26 mouse cellular contexts compared by ENCODE assay signal in genomic region chr12:5453157-5453556, GRCm38 (mm10).
A peak's percentile ranks its signal among the peaks of the same experiment; 100 is the strongest.
DNase-seq lines count a peak whose midpoint lies in the region; ATAC-seq and TF ChIP-seq lines count a peak whose summit lies in the region.
"Had no signal": no experiment of that assay in that cellular context is flagged by ENCODE, and none has a peak within 500 bp of the region (broad histone marks: within the 10 kb centered on the region; RNA-seq: fewer than 3 reads in every experiment).

No protein-coding gene starts in this region.

- H3K36me3 ChIP-seq in kidney, postnatal 0 days (ENCODE audit: insufficient read depth, low read length): no peaks in the 10 kb centered on the region
- no peaks in the 10 kb centered on the region for H3K36me3 ChIP-seq in E14TG2a.4 (ENCODE audit: insufficient read depth, low read length)
- H3K36me3 ChIP-seq: embryonic facial prominence, embryonic 10.5 days; G1E; heart, embryonic 15.5 days; hindbrain, embryonic 13.5 days; kidney, embryonic 15.5 days; limb, embryonic 12.5 days; midbrain, embryonic 15.5 days; neural tube, embryonic 13.5 days had no signal

- no peak overlapping the region for H3K4me2 ChIP-seq in kidney, postnatal 0 days (ENCODE audit: low read length)
- H3K4me2 ChIP-seq: heart, embryonic 15.5 days; hindbrain, embryonic 13.5 days; kidney, embryonic 15.5 days; limb, embryonic 12.5 days; liver, embryonic 11.5 days; midbrain, embryonic 15.5 days; neural tube, embryonic 13.5 days had no signal

- intact Hi-C loops in gastrocnemius, adult 2 months (cut with DNase I): loop anchor here (10.0 kb wide), 1 partner anchor 132 kb away; no protein-coding TSS in a partner anchor
- intact Hi-C loops in gastrocnemius, postnatal 14 days (cut with DNase I; ENCODE audit: low total_unique reads): no loop called here

- H3K4me3 ChIP-seq in gastrocnemius, adult 2 months: no peak overlapping the region
- H3K4me3 ChIP-seq in kidney, postnatal 0 days (replicated peaks; ENCODE audit: low read depth, low read length): no peak overlapping the region
- H3K4me3 ChIP-seq in E14TG2a.4 (replicated peaks; ENCODE audit: low read length): no peak overlapping the region
- H3K4me3 ChIP-seq: embryonic facial prominence, embryonic 10.5 days; heart, embryonic 15.5 days; hindbrain, embryonic 13.5 days; kidney, embryonic 15.5 days; limb, embryonic 12.5 days; megakaryocyte, embryonic 14.5 days; midbrain, embryonic 15.5 days; myocyte; neural tube, embryonic 13.5 days had no signal

- no peaks in the 10 kb centered on the region for H3K9me3 ChIP-seq in kidney, postnatal 0 days (replicated peaks; ENCODE audit: low read length)
- no peaks in the 10 kb centered on the region for H3K9me3 ChIP-seq in E14TG2a.4 (ENCODE audit: low read length)
- H3K9me3 ChIP-seq: embryonic facial prominence, embryonic 10.5 days; heart, embryonic 15.5 days; hindbrain, embryonic 13.5 days; kidney, embryonic 15.5 days; limb, embryonic 12.5 days; midbrain, embryonic 15.5 days; neural tube, embryonic 13.5 days had no signal

- no peak for ATAC-seq in kidney, postnatal 0 days (replicated peaks; ENCODE audit: low FRiP score, low read depth)
- ATAC-seq: liver, postnatal 0 days; midbrain, embryonic 15.5 days had no signal

- H3K27ac ChIP-seq in gastrocnemius, adult 2 months: no peak overlapping the region
- H3K27ac ChIP-seq in kidney, postnatal 0 days: no peak overlapping the region
- H3K27ac ChIP-seq: embryonic facial prominence, embryonic 10.5 days; heart, embryonic 15.5 days; hindbrain, embryonic 13.5 days; kidney, embryonic 15.5 days; limb, embryonic 12.5 days; midbrain, embryonic 15.5 days; neural tube, embryonic 13.5 days had no signal

- H3K9ac ChIP-seq in kidney, postnatal 0 days (ENCODE audit: low read depth, low read length): no peak overlapping the region
- H3K9ac ChIP-seq: heart, embryonic 15.5 days; hindbrain, embryonic 13.5 days; kidney, embryonic 15.5 days; limb, embryonic 12.5 days; liver, postnatal 0 days; midbrain, embryonic 15.5 days; neural tube, embryonic 13.5 days had no signal

- no peaks in the 10 kb centered on the region for H3K27me3 ChIP-seq in kidney, postnatal 0 days (ENCODE audit: insufficient read depth, low read length)
- no peaks in the 10 kb centered on the region for H3K27me3 ChIP-seq in E14TG2a.4 (ENCODE audit: insufficient read depth, low read length)
- H3K27me3 ChIP-seq: heart, embryonic 15.5 days; hindbrain, embryonic 13.5 days; kidney, embryonic 15.5 days; limb, embryonic 12.5 days; megakaryocyte, embryonic 14.5 days; midbrain, embryonic 15.5 days; neural tube, embryonic 13.5 days had no signal

- WGBS in kidney, postnatal 0 days: 83% methylated on average over 2 of the region's 2 CpGs

- no peak for DNase-seq in gastrocnemius, adult 2 months
- DNase-seq in gastrocnemius, postnatal 14 days: no peak
- DNase-seq in kidney, postnatal 0 days (ENCODE audit: low spot score): no peak
- DNase-seq in kidney, postnatal 36 days: no peak
- DNase-seq in R1 (ENCODE audit: low read depth, low spot score) (peak; percentile 17), MN1 (ENCODE audit: low spot score) (no peak)
- DNase-seq in spleen, postnatal 36 days (ENCODE audit: low spot score in 2 of 2): no peak
- DNase-seq: adrenal gland, postnatal 36 days; cerebellum, adult 11 months; cerebellum, postnatal 10 days; heart, adult 18-20 months; heart, postnatal 36 days; liver, postnatal 0 days; thymus, postnatal 25 days had no signal

- TF ChIP-seq CTCF in gastrocnemius, adult 2 months (IDR thresholded peaks at IDR 0.05): peak; percentile 33
- TF ChIP-seq CTCF in kidney, postnatal 0 days (IDR thresholded peaks at IDR 0.05; ENCODE audit: low read depth): peak; percentile 31; the same call in 1 of the 2 replicates
- TF ChIP-seq CTCF in E14TG2a.4 (conservative IDR thresholded peaks at IDR 0.05; ENCODE audit: low read length): peak; percentile 67

- H3K4me1 ChIP-seq in kidney, postnatal 0 days (replicated peaks; ENCODE audit: insufficient read depth, low read length): no peaks in the 10 kb centered on the region
- H3K4me1 ChIP-seq in E14TG2a.4 (replicated peaks; ENCODE audit: low read depth, low read length): no peaks in the 10 kb centered on the region
- H3K4me1 ChIP-seq: embryonic facial prominence, embryonic 10.5 days; heart, embryonic 15.5 days; hindbrain, embryonic 13.5 days; kidney, embryonic 15.5 days; limb, embryonic 12.5 days; megakaryocyte, embryonic 14.5 days; midbrain, embryonic 15.5 days; neural tube, embryonic 13.5 days had no signal
